Mouse (Mus musculus): Measurements from ENCODE around the gene Wdr43.
A peak's percentile ranks its signal among the peaks of the same experiment; 100 is the strongest.

GRCm38 (mm10) chr17:71598659-71599554 is 16.8 kb upstream of the Wdr43 start:
- TF ChIP-seq SMC3 (IDR thresholded peaks at IDR 0.05; ENCODE audit: low read depth, low read length) (no peak), JUND (IDR thresholded peaks at IDR 0.05; ENCODE audit: low read depth, low read length) (no peak), CHD2 (IDR thresholded peaks at IDR 0.05; ENCODE audit: low read length) (no peak), HCFC1 (IDR thresholded peaks at IDR 0.05; ENCODE audit: low read depth, low read length) (peak; percentile 93), USF1 (IDR thresholded peaks at IDR 0.05; ENCODE audit: low read depth, low read length) (peak; percentile 61), E2F4 (IDR thresholded peaks at IDR 0.05; ENCODE audit: borderline replicate concordance, low read depth, low read length) (no peak), USF2 (IDR thresholded peaks at IDR 0.05; ENCODE audit: borderline replicate concordance in 1 of 2, insufficient read depth in 1 of 2, low read depth in 1 of 2, low read length in 2 of 2) (no peak)
